Mouse (Mus musculus) midbrain, embryonic 13.5 days (tissue): ENCODE data around the gene Fam114a1. TPM values are rescaled to one million over a fixed set of nuclear protein-coding genes. Genes with fewer than 3 reads are reported as not detected.
A peak's percentile ranks its signal among the peaks of the same experiment; 100 is the strongest.

Source experiments
- ATAC-seq: fragments of 200-750 bp; cut with Nextera tagmentation; 2 replicates; pipeline ENCODE4 v1.8.0; 2017; ENCODE audit warnings: mild to moderate bottlenecking, moderate TSS enrichment, moderate library complexity
- H3K27ac ChIP-seq: fragments of 300-500 bp; sonication (generic); 2 replicates; pipeline ENCODE4 v1.5.1; 2015; ENCODE audit warnings: inconsistent platforms, mild to moderate bottlenecking, moderate library complexity
- H3K27me3 ChIP-seq: fragments of 300-500 bp; sonication (generic); 2 replicates; pipeline ENCODE4 v1.6.1; 2015; ENCODE audit warnings: mild to moderate bottlenecking, inconsistent platforms
- H3K36me3 ChIP-seq: fragments of 300-500 bp; sonication (generic); 2 replicates; pipeline ENCODE4 v1.6.1; 2015; ENCODE audit warnings: mild to moderate bottlenecking, inconsistent platforms
- H3K4me1 ChIP-seq: fragments of 300-500 bp; sonication (generic); replicated peaks from 2 replicates; pipeline ENCODE4 v1.6.1; 2015; ENCODE audit warnings: inconsistent platforms
- H3K4me2 ChIP-seq: fragments of 300-500 bp; sonication (generic); replicated peaks from 2 replicates; pipeline ENCODE4 v1.6.1; 2015; ENCODE audit warnings: moderate library complexity, mild to moderate bottlenecking, inconsistent platforms
- H3K4me3 ChIP-seq: fragments of 300-500 bp; sonication (generic); replicated peaks from 2 replicates; pipeline ENCODE4 v1.5.1; 2015; ENCODE audit warnings: mild to moderate bottlenecking, inconsistent platforms
- H3K9ac ChIP-seq: fragments of 300-500 bp; sonication (generic); replicated peaks from 2 replicates; pipeline ENCODE4 v1.6.1; 2015; ENCODE audit warnings: mild to moderate bottlenecking, inconsistent platforms
- H3K9me3 ChIP-seq: fragments of 300-500 bp; sonication (generic); 2 replicates; pipeline ENCODE4 v1.6.1; 2016; ENCODE audit warnings: mild to moderate bottlenecking, inconsistent platforms
- WGBS: fragments of 180-500 bp; shearing (Covaris S2); methylation state at CpG from one replicate; pipeline ENCODE4 v1.1.7; 2015; 5-methylcytosine and 5-hydroxymethylcytosine counted together
- polyA plus RNA-seq: library from polyadenylated mRNA; unstranded; fragments of >200 nt; fragmentation: Nextera tagmentation; extraction: Ambion mirVana; gene quantifications from 2 replicates; pipeline ENCODE4 v1.2.1, GENCODE M21; 2015

Fam114a1 gene
- 6.1 and 6.8 TPM in 2 replicates for polyA plus RNA-seq

DNA sequence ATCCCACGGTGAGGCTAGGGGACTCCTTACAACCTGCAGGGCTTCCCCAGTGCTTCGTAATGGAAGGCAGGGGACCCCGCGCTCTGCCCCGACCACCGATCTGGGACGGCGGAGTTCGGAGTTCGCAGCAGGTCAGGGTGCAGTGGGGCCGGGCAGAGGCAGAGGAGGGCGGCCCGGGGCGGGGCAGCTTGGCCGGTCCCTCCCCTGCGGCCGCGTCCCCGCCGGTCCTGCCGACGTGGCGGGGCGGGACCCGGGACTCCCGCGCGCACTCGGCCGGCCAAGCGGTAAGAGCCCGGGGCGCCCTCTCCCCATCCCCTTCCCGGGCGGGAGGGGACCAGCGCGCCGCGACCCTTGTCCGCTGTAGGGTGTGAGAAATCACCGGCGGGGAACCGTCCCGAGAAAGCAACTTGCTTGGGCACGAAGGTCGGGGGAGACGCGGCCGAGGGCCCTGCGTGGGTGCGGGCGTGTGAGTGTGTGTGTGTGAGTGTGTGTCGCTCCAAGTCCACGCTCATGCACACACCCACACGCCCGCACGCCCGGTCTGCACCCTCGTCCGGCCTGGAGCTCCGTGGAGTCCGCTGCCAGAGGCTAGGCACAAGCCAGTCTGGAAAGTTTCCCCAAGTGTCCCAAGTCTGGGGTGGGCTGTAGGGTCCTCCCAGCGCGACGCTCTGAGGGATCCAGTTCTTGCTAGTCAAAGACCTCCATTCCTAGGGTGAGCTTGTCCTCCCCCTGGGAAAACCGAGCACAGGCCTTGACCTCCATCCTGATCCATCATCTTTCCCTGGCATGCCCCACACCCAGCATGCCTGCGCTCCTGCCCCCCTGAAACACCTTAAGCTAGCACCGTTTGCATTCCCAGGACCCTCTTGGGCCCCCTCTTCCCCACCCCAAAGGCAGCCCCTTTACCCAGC lies at the start of gene Fam114a1:
Fam114a1 (plus strand) TSS at position 211 of the 911 bp plus-strand sequence.
- peaks cover 17% of the 10 kb centered on the region for H3K4me1 ChIP-seq
- ATAC-seq = peak; percentile 77

DNA sequence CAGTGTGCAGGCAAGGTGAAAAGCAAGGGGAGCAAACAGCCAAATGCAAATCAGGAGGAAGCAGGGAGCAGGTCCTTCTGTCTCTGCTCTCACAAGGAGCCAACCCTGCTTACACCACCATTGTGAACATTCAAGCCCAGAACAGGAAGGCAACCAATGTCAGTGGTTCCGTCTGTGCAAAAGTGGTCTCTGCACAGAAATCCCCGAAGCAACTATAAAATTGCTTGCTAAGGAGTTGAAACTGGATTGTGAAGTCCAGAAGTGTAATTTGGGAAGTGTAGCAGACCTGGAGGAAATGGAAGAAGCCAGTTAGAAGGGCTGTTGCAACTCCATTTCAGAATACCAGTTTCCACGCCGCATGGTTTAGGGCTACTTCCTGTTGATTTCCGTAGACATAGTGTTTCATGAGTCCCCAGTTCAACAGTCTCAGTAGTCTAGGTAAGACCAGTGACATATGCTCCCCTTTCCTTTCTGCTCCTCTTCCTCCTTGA lies 46.9 kb upstream of the Fam114a1 start:
- Histone ChIP-seq H3K9ac (no peak overlapping the region), H3K36me3 (no peaks in the 10 kb centered on the region), H3K4me2 (no peak overlapping the region), H3K4me1 (no peaks in the 10 kb centered on the region), H3K27ac (no peak overlapping the region), H3K27me3 (no peaks in the 10 kb centered on the region), H3K9me3 (no peaks in the 10 kb centered on the region), H3K4me3 (no peak overlapping the region)
- ATAC-seq = no peak
- 93% methylated on average over 5 of the region's 5 CpGs for WGBS

More for the DNA sequence above, at the start of gene Fam114a1:
- peak within 1 kb of the TSS; percentile 97 for H3K4me2 ChIP-seq
- H3K27me3 ChIP-seq = peaks cover 14% of the 10 kb centered on the region
- H3K9me3 ChIP-seq = no peaks in the 10 kb centered on the region
- H3K9ac ChIP-seq = peak within 1 kb of the TSS; percentile 69
- no peak within 1 kb of the TSS for H3K27ac ChIP-seq
- no peaks in the 10 kb centered on the region for H3K36me3 ChIP-seq
- H3K4me3 ChIP-seq = peak within 1 kb of the TSS; percentile 61
- WGBS = under 1% methylated on average over 66 of the region's 68 CpGs

DNA sequence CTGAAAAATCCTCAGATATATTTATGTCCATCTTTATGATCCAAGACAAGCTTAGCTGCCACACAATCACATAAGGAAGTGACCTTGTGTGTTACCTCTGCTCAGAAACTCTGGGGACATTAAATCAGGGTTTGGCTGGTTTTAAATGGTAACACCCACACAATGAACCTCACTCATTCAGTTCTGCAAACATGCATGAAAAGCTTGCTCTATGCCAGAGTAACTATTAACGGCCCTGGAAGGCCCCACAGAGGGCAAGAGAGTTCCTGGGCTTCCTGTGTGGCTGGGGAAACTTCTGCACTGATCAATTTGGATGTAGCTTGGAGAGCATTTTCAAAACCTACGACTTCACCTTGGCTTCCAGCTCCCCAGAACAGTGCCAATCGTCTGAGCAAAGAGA lies 37.7 kb upstream of the Fam114a1 start:
- Histone ChIP-seq H3K4me1 (no peaks in the 10 kb centered on the region), H3K4me3 (no peak overlapping the region), H3K4me2 (no peak overlapping the region), H3K36me3 (no peaks in the 10 kb centered on the region), H3K27me3 (no peaks in the 10 kb centered on the region), H3K27ac (no peak overlapping the region), H3K9me3 (no peaks in the 10 kb centered on the region), H3K9ac (no peak overlapping the region)
- 68% methylated on average over 3 of the region's 3 CpGs for WGBS
- no peak for ATAC-seq

GRCm38 (mm10) chr5:64932775-64933174 lies 37.1 kb upstream of the Fam114a1 start:
- H3K4me3 ChIP-seq = no peak overlapping the region
- ATAC-seq = no peak
- no peaks in the 10 kb centered on the region for H3K4me1 ChIP-seq
- H3K4me2 ChIP-seq = no peak overlapping the region
- H3K9me3 ChIP-seq = no peaks in the 10 kb centered on the region
- H3K27ac ChIP-seq = no peak overlapping the region
- WGBS = 93% methylated on average over 15 of the region's 15 CpGs
- no peaks in the 10 kb centered on the region for H3K36me3 ChIP-seq
- H3K9ac ChIP-seq = no peak overlapping the region
- H3K27me3 ChIP-seq = no peaks in the 10 kb centered on the region

GRCm38 (mm10) chr5:64951486-64951885 lies 18.4 kb upstream of the Fam114a1 start:
- Histone ChIP-seq H3K9ac (no peak overlapping the region), H3K36me3 (no peaks in the 10 kb centered on the region), H3K27ac (no peak overlapping the region), H3K4me2 (no peak overlapping the region), H3K27me3 (no peaks in the 10 kb centered on the region), H3K4me1 (no peaks in the 10 kb centered on the region), H3K9me3 (no peaks in the 10 kb centered on the region), H3K4me3 (no peak overlapping the region)
- 91% methylated on average over 5 of the region's 5 CpGs for WGBS
- ATAC-seq = no peak

GRCm38 (mm10) chr5:64954931-64955330 lies 14.9 kb upstream of the Fam114a1 start:
- H3K27ac ChIP-seq = no peak overlapping the region
- H3K9ac ChIP-seq = no peak overlapping the region
- no peak overlapping the region for H3K4me3 ChIP-seq
- WGBS = 85% methylated on average over 8 of the region's 8 CpGs
- H3K27me3 ChIP-seq = no peaks in the 10 kb centered on the region
- H3K4me2 ChIP-seq = no peak overlapping the region
- no peak for ATAC-seq
- H3K36me3 ChIP-seq = no peaks in the 10 kb centered on the region
- H3K4me1 ChIP-seq = no peaks in the 10 kb centered on the region
- H3K9me3 ChIP-seq = no peaks in the 10 kb centered on the region

- WGBS = 87% methylated on average over 22 of the region's 22 CpGs
- Histone ChIP-seq H3K9ac (no peak overlapping the region), H3K27ac (no peak overlapping the region), H3K9me3 (no peaks in the 10 kb centered on the region), H3K27me3 (no peaks in the 10 kb centered on the region), H3K4me1 (no peaks in the 10 kb centered on the region), H3K4me3 (no peak overlapping the region), H3K36me3 (no peaks in the 10 kb centered on the region), H3K4me2 (no peak overlapping the region)
- ATAC-seq = no peak
These were observed 10.7 kb upstream of the Fam114a1 start for GRCm38 (mm10) chr5:64958991-64959842.

GRCm38 (mm10) chr5:64959843-64960230 lies 10.0 kb upstream of the Fam114a1 start, which contains the start of gene Tlr6:
TSS of gene Tlr6 (minus strand) at chr5:64960097.
- 86% methylated on average over 13 of the region's 13 CpGs for WGBS
- Histone ChIP-seq H3K9me3 (no peaks in the 10 kb centered on the region), H3K27ac (no peak within 1 kb of the TSS), H3K4me2 (no peak within 1 kb of the TSS), H3K9ac (no peak within 1 kb of the TSS), H3K4me1 (no peaks in the 10 kb centered on the region), H3K36me3 (no peaks in the 10 kb centered on the region), H3K4me3 (no peak within 1 kb of the TSS), H3K27me3 (no peaks in the 10 kb centered on the region)
- no peak for ATAC-seq

DNA sequence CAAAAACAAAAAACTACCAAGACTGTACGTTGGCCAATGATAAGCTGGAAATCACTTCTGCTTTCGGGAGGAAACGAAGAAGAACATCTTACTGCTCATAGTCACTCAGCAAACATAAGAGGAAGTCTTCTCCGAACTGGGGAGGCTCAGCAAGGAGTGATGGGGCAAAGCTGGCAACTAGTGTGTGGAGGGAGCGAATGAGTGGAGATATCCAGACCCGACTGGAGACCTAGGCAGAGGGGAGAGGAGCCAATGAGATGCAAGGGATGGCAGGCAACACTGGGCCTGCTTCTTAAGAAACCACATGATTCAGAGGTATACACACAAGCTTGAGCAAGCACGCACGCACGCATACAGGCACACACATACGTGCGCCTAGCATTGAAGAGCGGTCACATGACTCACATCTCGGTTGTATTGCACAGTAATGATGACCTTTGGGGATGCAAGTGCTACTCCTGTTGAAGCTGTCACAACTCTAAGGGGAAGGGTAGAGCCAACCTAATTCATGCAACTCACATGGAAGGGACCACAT lies 8.9 kb upstream of the Fam114a1 start:
- H3K4me2 ChIP-seq = no peak overlapping the region
- no peak overlapping the region for H3K9ac ChIP-seq
- no peak for ATAC-seq
- H3K4me1 ChIP-seq = no peaks in the 10 kb centered on the region
- no peaks in the 10 kb centered on the region for H3K9me3 ChIP-seq
- no peak overlapping the region for H3K27ac ChIP-seq
- no peak overlapping the region for H3K4me3 ChIP-seq
- no peaks in the 10 kb centered on the region for H3K27me3 ChIP-seq
- H3K36me3 ChIP-seq = no peaks in the 10 kb centered on the region
- 93% methylated on average over 13 of the region's 13 CpGs for WGBS

DNA sequence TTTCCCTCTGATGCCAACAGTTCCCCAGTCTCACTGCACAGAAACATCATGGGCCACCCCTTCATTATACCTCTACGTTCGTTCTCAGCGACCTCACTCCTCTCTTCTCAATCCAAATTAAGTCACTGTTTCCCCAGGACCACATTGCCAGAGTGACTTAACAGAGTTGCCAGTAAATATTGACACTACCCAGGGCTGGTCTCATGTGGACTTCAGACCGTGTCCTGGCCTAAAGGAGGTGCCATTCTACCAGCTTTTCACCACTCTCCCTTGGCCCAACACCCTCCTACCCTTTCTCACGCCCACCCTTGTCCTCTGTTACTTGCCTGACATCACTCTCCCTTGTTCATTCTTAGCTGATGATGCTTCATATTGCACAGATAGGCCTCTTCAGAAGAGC lies 6.6 kb upstream of the Fam114a1 start:
- Histone ChIP-seq H3K9me3 (no peaks in the 10 kb centered on the region), H3K27ac (no peak overlapping the region), H3K4me3 (no peak overlapping the region), H3K36me3 (no peaks in the 10 kb centered on the region), H3K9ac (no peak overlapping the region), H3K4me1 (0 out of 2 replicates have a peak, but pooled peaks cover 5% of the 10 kb centered on the region), H3K4me2 (no peak overlapping the region), H3K27me3 (no peaks in the 10 kb centered on the region)
- no peak for ATAC-seq
- WGBS = 83% methylated on average over 5 of the region's 5 CpGs

DNA sequence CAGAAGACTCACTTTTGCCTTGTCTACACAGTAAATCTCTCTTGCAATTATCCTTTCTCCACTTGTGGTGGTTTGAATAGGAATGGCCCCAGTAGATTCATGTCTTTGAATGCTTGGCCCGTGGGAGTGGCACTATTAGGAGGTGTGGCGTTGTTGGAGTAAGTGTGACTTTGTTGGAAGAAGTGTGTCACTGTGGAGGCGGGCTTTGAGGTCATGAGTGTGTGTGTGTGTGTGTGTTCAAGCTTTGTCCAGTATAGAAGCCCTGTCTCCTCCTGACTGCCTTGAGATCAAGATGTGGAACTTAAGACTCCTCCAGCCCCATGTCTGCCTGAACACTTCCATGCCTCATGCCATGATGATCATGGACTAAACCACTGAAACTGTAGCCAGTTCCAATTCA lies 6.1 kb upstream of the Fam114a1 start:
- no peak overlapping the region for H3K4me2 ChIP-seq
- no peak overlapping the region for H3K27ac ChIP-seq
- ATAC-seq = no peak
- H3K4me1 ChIP-seq = 0 out of 2 replicates have a peak, but pooled peaks cover 5% of the 10 kb centered on the region
- no peak overlapping the region for H3K4me3 ChIP-seq
- no peak overlapping the region for H3K9ac ChIP-seq
- no peaks in the 10 kb centered on the region for H3K36me3 ChIP-seq
- 90% methylated on average over 3 of the region's 3 CpGs for WGBS
- H3K27me3 ChIP-seq = no peaks in the 10 kb centered on the region; the same call in 1 of the 2 replicates
- H3K9me3 ChIP-seq = no peaks in the 10 kb centered on the region
